Mouse (Mus musculus) liver, embryonic 14.5 days (tissue): ENCODE measurements around the gene Traf3ip3.

Experiments used
- CTCF ChIP-seq: IDR thresholded peaks from 2 replicates; pipeline ENCODE4 v1.5.1; 2016; ENCODE audit warnings: antibody characterized with exemption, low read depth, control low read depth
- EP300 ChIP-seq: IDR thresholded peaks from 2 replicates; pipeline ENCODE4 v1.6.1; 2016; ENCODE audit warnings: antibody characterized with exemption, low read depth

GRCm38 (mm10) chr1:193125835-193126234, 75.7 kb downstream of the Traf3ip3 start:
- TF ChIP-seq EP300 (no peak), CTCF (no peak)
